ENCODE assay signal across 16 mouse cellular contexts in the genomic region with DNA sequence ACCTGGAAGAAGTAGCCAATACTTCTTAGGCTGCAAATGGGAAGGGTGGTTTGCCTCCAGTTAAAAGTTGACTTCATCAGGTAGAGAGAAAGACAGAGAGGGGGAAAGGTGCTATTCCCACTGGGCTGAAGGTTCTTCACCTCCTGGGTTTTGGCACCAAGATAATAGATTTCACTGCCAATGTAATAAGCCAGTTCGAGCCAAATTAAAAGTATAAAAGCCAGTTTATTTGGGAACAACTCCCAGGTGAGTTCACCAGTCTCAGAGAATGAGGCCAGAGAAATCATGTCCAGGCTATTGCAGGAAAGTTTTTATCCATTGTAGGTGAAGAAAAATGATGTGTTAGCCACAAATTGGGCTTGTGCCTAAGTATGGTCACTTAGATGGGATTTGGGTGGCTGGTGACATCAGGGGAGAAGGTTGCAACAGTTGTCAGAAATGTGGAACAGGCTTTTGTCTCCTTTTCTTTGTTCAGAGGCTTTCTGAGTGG. TPM values are rescaled to one million over a fixed set of nuclear protein-coding genes. Genes with fewer than 3 reads are reported as not detected.
DNase-seq lines count a peak whose midpoint lies in the region; ATAC-seq and TF ChIP-seq lines count a peak whose summit lies in the region.
"Had no signal": no experiment of that assay in that cellular context is flagged by ENCODE, and none has a peak within 500 bp of the region (broad histone marks: within the 10 kb centered on the region; RNA-seq: fewer than 3 reads in every experiment).

No protein-coding gene starts in this region.

- TF ChIP-seq CTCF in liver, adult 2 months (IDR thresholded peaks at IDR 0.05; ENCODE audit: low read depth, low read length), result no peak
- no peak for TF ChIP-seq CTCF in liver, postnatal 0 days (IDR thresholded peaks at IDR 0.05; ENCODE audit: low read depth)

- no peak overlapping the region for H3K4me2 ChIP-seq in liver, postnatal 0 days (ENCODE audit: low read depth, low read length)
- no peak overlapping the region for H3K4me2 ChIP-seq in hindbrain, embryonic 14.5 days (replicated peaks)
- H3K4me2 ChIP-seq: embryonic facial prominence, embryonic 12.5 days; forebrain, embryonic 12.5 days had no signal

- peak; percentile 78 for DNase-seq in liver, adult 2 months (ENCODE audit: extremely low read depth, low read depth, low spot score)
- DNase-seq in liver, postnatal 0 days, result no peak
- peak; percentile 94 for DNase-seq in fat pad, adult 2 months (ENCODE audit: extremely low read depth, low read depth, low spot score)
- no peak for DNase-seq in gastrocnemius, postnatal 25 days
- DNase-seq in hindbrain, embryonic 14.5 days (ENCODE audit: low spot score), result no peak
- DNase-seq: adrenal gland, adult 8-10 months; cerebellum, adult 11-12 months; cerebellum, adult 9-10 months; cerebellum, postnatal 25 days had no signal

- H3K4me3 ChIP-seq in liver, adult 2 months (ENCODE audit: insufficient read depth, low read depth, low read length), result no peak overlapping the region
- no peak overlapping the region for H3K4me3 ChIP-seq in liver, postnatal 0 days (ENCODE audit: low read depth, low read length)
- no peak overlapping the region for H3K4me3 ChIP-seq in hindbrain, embryonic 14.5 days (replicated peaks; ENCODE audit: low read length)
- H3K4me3 ChIP-seq: embryonic facial prominence, embryonic 10.5 days; embryonic facial prominence, embryonic 12.5 days; forebrain, embryonic 10.5 days; forebrain, embryonic 12.5 days had no signal

- no peak overlapping the region for H3K9ac ChIP-seq in liver, adult 2 months (ENCODE audit: low read depth, low read length)
- no peak overlapping the region for H3K9ac ChIP-seq in liver, postnatal 0 days (replicated peaks)
- H3K9ac ChIP-seq in hindbrain, embryonic 14.5 days, result no peak overlapping the region
- H3K9ac ChIP-seq: embryonic facial prominence, embryonic 12.5 days; forebrain, embryonic 12.5 days had no signal

- H3K27ac ChIP-seq in liver, adult 2 months (replicated peaks; ENCODE audit: insufficient read depth, low read depth, low read length), result no peak overlapping the region
- no peak overlapping the region for H3K27ac ChIP-seq in liver, postnatal 0 days (ENCODE audit: low read depth)
- H3K27ac ChIP-seq in hindbrain, embryonic 14.5 days, result no peak overlapping the region
- H3K27ac ChIP-seq: embryonic facial prominence, embryonic 10.5 days; embryonic facial prominence, embryonic 12.5 days; forebrain, embryonic 10.5 days; forebrain, embryonic 12.5 days had no signal

- H3K9me3 ChIP-seq in liver, postnatal 0 days (ENCODE audit: low read length), result no peaks in the 10 kb centered on the region
- no peaks in the 10 kb centered on the region for H3K9me3 ChIP-seq in hindbrain, embryonic 14.5 days (ENCODE audit: control insufficient read depth, low read length)
- H3K9me3 ChIP-seq: embryonic facial prominence, embryonic 12.5 days; forebrain, embryonic 12.5 days had no signal

- 22% methylated on average over 1 of the region's 1 CpGs for WGBS in liver, adult 2 months
- 60% methylated on average over 1 of the region's 1 CpGs for WGBS in liver, postnatal 0 days (ENCODE audit: insufficient replicate concordance)
- WGBS in hindbrain, embryonic 14.5 days, result 80% methylated on average over 1 of the region's 1 CpGs

- no peaks in the 10 kb centered on the region for H3K4me1 ChIP-seq in liver, adult 2 months (ENCODE audit: control insufficient read depth, insufficient read depth, low read length)
- no peaks in the 10 kb centered on the region for H3K4me1 ChIP-seq in liver, postnatal 0 days (ENCODE audit: insufficient read depth)
- no peaks in the 10 kb centered on the region for H3K4me1 ChIP-seq in hindbrain, embryonic 14.5 days (replicated peaks; ENCODE audit: control insufficient read depth, insufficient read depth, low read length)
- H3K4me1 ChIP-seq: embryonic facial prominence, embryonic 10.5 days; embryonic facial prominence, embryonic 12.5 days; forebrain, embryonic 10.5 days; forebrain, embryonic 12.5 days had no signal

- no peak for ATAC-seq in liver, postnatal 0 days
- ATAC-seq in hindbrain, embryonic 14.5 days (ENCODE audit: low FRiP score), result no peak
- ATAC-seq: forebrain, embryonic 14.5 days; forebrain, embryonic 16.5 days; Patski had no signal

- H3K79me2 ChIP-seq in liver, adult 2 months (ENCODE audit: control insufficient read depth, insufficient read depth, low read length), result no peaks in the 10 kb centered on the region

- no peak for TF ChIP-seq POLR2A in liver, adult 2 months (IDR thresholded peaks at IDR 0.05; ENCODE audit: extremely low read depth, insufficient read depth, low read length)

- no peaks in the 10 kb centered on the region for H3K36me3 ChIP-seq in liver, adult 2 months (ENCODE audit: control insufficient read depth, insufficient read depth, low read length)
- no peaks in the 10 kb centered on the region for H3K36me3 ChIP-seq in liver, postnatal 0 days (replicated peaks; ENCODE audit: insufficient read depth, low read length)
- no peaks in the 10 kb centered on the region for H3K36me3 ChIP-seq in hindbrain, embryonic 14.5 days (replicated peaks; ENCODE audit: control insufficient read depth, insufficient read depth)
- H3K36me3 ChIP-seq: embryonic facial prominence, embryonic 10.5 days; embryonic facial prominence, embryonic 12.5 days; forebrain, embryonic 10.5 days; forebrain, embryonic 12.5 days had no signal

- no peaks in the 10 kb centered on the region for H3K27me3 ChIP-seq in liver, adult 2 months (ENCODE audit: control insufficient read depth, insufficient read depth, low read length)
- no peaks in the 10 kb centered on the region for H3K27me3 ChIP-seq in liver, postnatal 0 days (ENCODE audit: insufficient read depth, low read length)
- no peaks in the 10 kb centered on the region for H3K27me3 ChIP-seq in hindbrain, embryonic 14.5 days (ENCODE audit: control insufficient read depth, insufficient read depth, low read length)
- H3K27me3 ChIP-seq: embryonic facial prominence, embryonic 12.5 days; forebrain, embryonic 12.5 days had no signal

- no peak for TF ChIP-seq EP300 in liver, postnatal 0 days (IDR thresholded peaks at IDR 0.05; ENCODE audit: low read depth)

RNA-seq across cellular contexts. Expression of a gene that starts 12.6 kb away (rescaled TPM):
- 2.3 and 2.8 TPM in 2 replicates for total RNA-seq in liver, adult 2 months (2014; rRNA removed)
- polyA plus RNA-seq in liver, adult 2 months (2012; rRNA removed), result 0.50 and 0.63 TPM in 2 replicates
- 0.71 and 0.87 TPM in 2 replicates for polyA plus RNA-seq in liver, postnatal 0 days (2015; fragmentation: Nextera tagmentation; extraction: Ambion mirVana)
- total RNA-seq in gastrocnemius, postnatal 25 days (2021), result 1 to 10 TPM; 1.6 to 1.8 TPM
- polyA plus RNA-seq in hindbrain, embryonic 14.5 days (2014; fragmentation: Nextera tagmentation; extraction: Ambion mirVana), result 17.8 and 19.7 TPM in 2 replicates

Comparison
In these comparisons a context has a peak if more than half of its experiments do, and no peak if none do; other contexts are left out.
1. DNase-seq: peak in liver, adult 2 months (single experiment) and fat pad, adult 2 months (single experiment); none in liver, postnatal 0 days (single experiment), gastrocnemius, postnatal 25 days (single experiment) and hindbrain, embryonic 14.5 days (single experiment).
2. RNA of a gene that starts 12.6 kb away (polyA plus RNA-seq): 17.8 to 19.7 TPM in hindbrain, embryonic 14.5 days; 0.71 to 0.87 TPM in liver, postnatal 0 days and 0.50 to 0.63 TPM in liver, adult 2 months; every median in the first group is over 10 times any median in the second.